Mouse (Mus musculus): ENCODE results near the gene Litaf. TPM values are rescaled to one million over a fixed set of nuclear protein-coding genes. Genes with fewer than 3 reads are reported as not detected.
A peak's percentile ranks its signal among the peaks of the same experiment; 100 is the strongest.

The Litaf gene
- polyA plus RNA-seq, 1 experiment from 2014 or later = 71.6 TPM

DNA sequence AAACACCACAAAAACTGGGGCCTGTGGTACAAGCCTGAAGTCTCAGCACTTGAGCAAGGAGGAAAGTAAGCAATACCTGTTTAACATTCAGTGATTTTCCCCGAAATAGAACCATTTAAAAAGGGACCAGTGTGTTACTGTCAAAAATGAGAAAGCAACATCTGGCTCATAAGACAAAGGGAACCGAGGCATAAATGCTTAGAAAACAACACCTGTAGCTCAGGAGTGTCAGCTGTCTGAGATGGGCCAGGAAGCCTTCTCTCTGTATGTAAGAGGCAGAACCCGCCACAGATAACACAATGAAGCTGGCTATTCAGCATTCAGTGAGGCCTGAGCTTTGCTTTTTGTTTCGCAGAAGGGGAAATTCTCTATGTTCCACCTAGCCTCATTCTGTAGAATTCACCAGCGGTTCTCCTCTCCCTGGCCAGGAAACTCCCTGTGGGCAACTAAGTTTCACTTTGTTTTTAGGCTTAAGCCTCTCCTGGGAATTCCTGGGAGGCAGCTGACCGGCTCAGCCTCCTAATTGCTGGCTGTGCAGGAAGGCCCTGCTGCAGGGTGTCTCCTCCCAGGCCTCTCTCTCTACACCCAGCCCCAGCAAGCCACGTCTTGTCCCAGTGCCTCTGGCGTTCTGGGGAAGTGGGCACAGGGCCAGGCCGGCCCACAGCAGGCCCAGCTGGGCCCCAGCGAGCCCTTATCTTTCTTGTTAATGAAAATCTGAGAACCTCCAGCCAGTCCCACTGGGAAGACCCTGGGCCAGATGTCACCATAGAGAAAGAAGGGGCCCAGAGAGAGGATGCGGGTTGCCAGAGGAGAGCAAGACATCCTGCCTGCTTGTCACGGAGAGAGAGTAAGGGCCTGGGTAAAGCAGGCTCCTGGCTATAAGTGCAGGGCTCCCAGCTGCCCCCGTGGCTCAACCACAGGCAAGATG, 2.9 kb downstream of the Litaf start:
- Histone ChIP-seq H3K9ac (ENCODE audit: low read depth, low read length) (peak overlapping the region; percentile 15; the same call in 1 of the 2 replicates), H3K9me3 (ENCODE audit: control insufficient read depth, low read length) (no peaks in the 10 kb centered on the region), H3K4me2 (replicated peaks; ENCODE audit: low read depth, low read length) (peak overlapping the region; percentile 11; the same call in 1 of the 2 replicates), H3K4me3 (ENCODE audit: low read depth, low read length) (no peak overlapping the region), H3K4me1 (replicated peaks; ENCODE audit: control insufficient read depth, insufficient read depth, low read length) (peaks cover 6% of the 10 kb centered on the region), H3K36me3 (ENCODE audit: control insufficient read depth, insufficient read depth, low read length) (no peaks in the 10 kb centered on the region), H3K27ac (ENCODE audit: low read depth, low read length) (peak overlapping the region; percentile 71), H3K27me3 (ENCODE audit: control insufficient read depth, insufficient read depth, low read length) (no peaks in the 10 kb centered on the region)
- DNase-seq (ENCODE audit: low spot score) = peak; percentile 62
- ATAC-seq (ENCODE audit: low FRiP score) = peak; percentile 21; the same call in 1 of the 2 replicates
- 26% methylated on average over 13 of the region's 13 CpGs for WGBS

DNA sequence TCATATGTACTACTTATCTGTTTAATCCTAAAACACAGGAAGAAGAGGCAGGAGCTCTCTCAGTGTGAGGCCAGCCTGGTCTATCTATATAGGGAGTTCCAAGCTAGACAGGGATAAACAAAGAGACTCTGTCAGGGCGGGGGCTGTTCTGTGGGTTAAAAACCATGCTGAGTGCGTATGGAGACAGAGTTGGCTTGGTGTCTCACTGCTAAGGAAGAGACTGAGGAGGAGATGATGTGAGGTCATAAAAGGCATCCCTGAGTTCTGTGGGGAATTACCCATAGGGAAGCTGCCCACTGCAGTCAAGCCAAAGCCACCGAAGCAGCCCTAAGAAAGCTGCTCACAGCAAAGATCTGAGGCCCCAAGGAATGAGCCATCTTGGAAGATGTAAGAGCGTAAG, 5.3 kb downstream of the Litaf start, which contains the start of gene Snn:
Snn (plus strand) TSS at position 301 of the 400 bp plus-strand sequence.
- Histone ChIP-seq H3K27ac (ENCODE audit: low read depth, low read length) (no peak within 1 kb of the TSS), H3K4me1 (replicated peaks; ENCODE audit: control insufficient read depth, insufficient read depth, low read length) (0 out of 2 replicates have a peak, but pooled peaks cover 4% of the 10 kb centered on the region), H3K36me3 (ENCODE audit: control insufficient read depth, insufficient read depth, low read length) (no peaks in the 10 kb centered on the region), H3K4me2 (replicated peaks; ENCODE audit: low read depth, low read length) (no peak within 1 kb of the TSS), H3K9ac (ENCODE audit: low read depth, low read length) (no peak within 1 kb of the TSS), H3K4me3 (ENCODE audit: low read depth, low read length) (no peak within 1 kb of the TSS), H3K9me3 (ENCODE audit: control insufficient read depth, low read length) (no peaks in the 10 kb centered on the region), H3K27me3 (ENCODE audit: control insufficient read depth, insufficient read depth, low read length) (no peaks in the 10 kb centered on the region)
- DNase-seq (ENCODE audit: low spot score) = no peak
- no peak for ATAC-seq (ENCODE audit: low FRiP score)
- WGBS = 88% methylated on average over 4 of the region's 4 CpGs

DNA sequence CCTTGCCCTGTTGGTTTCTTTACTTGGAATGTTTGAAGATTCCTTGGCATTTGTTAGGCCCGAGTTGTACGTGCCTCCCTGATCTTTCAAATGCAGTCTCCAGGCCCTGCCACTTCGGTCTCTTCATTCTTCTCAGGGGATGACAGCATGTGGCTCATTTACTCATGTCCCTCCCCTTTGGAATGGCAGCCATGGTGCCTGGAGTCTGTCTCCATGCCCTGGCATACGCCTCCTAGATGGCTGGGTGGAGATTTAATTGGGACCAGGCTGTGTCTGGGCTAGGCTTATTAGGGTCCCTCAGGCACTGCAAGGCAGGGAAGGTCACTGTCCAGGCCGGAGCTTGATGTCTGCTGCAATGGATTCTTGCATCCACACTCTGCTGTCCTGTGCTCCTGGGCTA, 10.0 kb downstream of the Litaf start:
- Histone ChIP-seq H3K27ac (ENCODE audit: low read depth, low read length) (no peak overlapping the region), H3K4me1 (replicated peaks; ENCODE audit: control insufficient read depth, insufficient read depth, low read length) (no peaks in the 10 kb centered on the region), H3K36me3 (ENCODE audit: control insufficient read depth, insufficient read depth, low read length) (no peaks in the 10 kb centered on the region), H3K4me3 (ENCODE audit: low read depth, low read length) (no peak overlapping the region), H3K27me3 (ENCODE audit: control insufficient read depth, insufficient read depth, low read length) (no peaks in the 10 kb centered on the region), H3K4me2 (replicated peaks; ENCODE audit: low read depth, low read length) (no peak overlapping the region), H3K9ac (ENCODE audit: low read depth, low read length) (no peak overlapping the region), H3K9me3 (ENCODE audit: control insufficient read depth, low read length) (no peaks in the 10 kb centered on the region)
- DNase-seq (ENCODE audit: low spot score) (no peak), ATAC-seq (ENCODE audit: low FRiP score) (no peak)
- 82% methylated on average over 5 of the region's 5 CpGs for WGBS

DNA sequence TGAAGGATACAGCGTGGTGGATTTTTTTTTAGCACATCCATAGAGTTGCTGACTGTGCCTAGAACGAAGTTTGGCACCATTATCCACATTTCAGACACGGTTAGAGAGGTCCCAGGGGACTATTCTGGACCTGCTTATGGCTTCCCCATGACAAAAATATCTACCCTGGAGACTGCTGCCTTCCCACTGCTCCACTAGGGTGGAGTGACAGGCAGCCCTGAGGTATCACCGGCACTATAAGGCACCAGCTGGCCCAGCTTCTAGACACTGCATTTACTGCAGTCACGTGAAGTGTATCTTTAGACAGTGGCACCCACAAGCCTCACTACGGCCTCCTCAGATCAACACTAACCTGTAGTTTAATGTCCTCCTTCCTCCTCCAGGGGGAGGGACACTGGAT, 11.1 kb downstream of the Litaf start:
- WGBS = 86% methylated on average over 6 of the region's 6 CpGs
- H3K9ac ChIP-seq (ENCODE audit: low read depth, low read length) = no peak overlapping the region
- no peak for DNase-seq (ENCODE audit: low spot score)
- H3K9me3 ChIP-seq (ENCODE audit: control insufficient read depth, low read length) = no peaks in the 10 kb centered on the region
- no peaks in the 10 kb centered on the region for H3K27me3 ChIP-seq (ENCODE audit: control insufficient read depth, insufficient read depth, low read length)
- H3K27ac ChIP-seq (ENCODE audit: low read depth, low read length) = no peak overlapping the region
- ATAC-seq (ENCODE audit: low FRiP score) = no peak
- H3K4me3 ChIP-seq (ENCODE audit: low read depth, low read length) = no peak overlapping the region
- no peak overlapping the region for H3K4me2 ChIP-seq (replicated peaks; ENCODE audit: low read depth, low read length)
- H3K4me1 ChIP-seq (replicated peaks; ENCODE audit: control insufficient read depth, insufficient read depth, low read length) = no peaks in the 10 kb centered on the region
- H3K36me3 ChIP-seq (ENCODE audit: control insufficient read depth, insufficient read depth, low read length) = no peaks in the 10 kb centered on the region

DNA sequence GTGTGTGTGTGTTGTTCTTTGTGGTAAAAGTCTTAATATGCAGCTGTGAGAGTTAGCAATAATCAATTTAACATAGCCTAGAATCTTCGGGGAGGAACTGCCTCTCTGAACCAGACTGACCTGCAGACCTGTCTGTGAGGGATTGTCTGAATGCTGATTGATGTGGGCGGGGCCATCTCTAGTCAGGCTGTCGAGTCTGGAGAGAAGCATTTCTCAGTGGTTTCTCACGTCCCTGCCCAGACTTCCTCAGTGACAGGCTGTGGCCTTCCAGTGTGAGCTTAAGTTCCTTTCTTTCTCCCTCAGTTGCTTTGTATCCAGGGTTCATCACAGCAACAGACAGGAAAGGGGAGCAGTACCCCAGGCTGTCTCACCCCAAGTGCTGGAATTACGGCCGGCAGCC, 11.5 kb downstream of the Litaf start:
- DNase-seq (ENCODE audit: low spot score) (no peak), ATAC-seq (ENCODE audit: low FRiP score) (no peak)
- Histone ChIP-seq H3K9me3 (ENCODE audit: control insufficient read depth, low read length) (no peaks in the 10 kb centered on the region), H3K27ac (ENCODE audit: low read depth, low read length) (no peak overlapping the region), H3K4me1 (replicated peaks; ENCODE audit: control insufficient read depth, insufficient read depth, low read length) (no peaks in the 10 kb centered on the region), H3K4me2 (replicated peaks; ENCODE audit: low read depth, low read length) (no peak overlapping the region), H3K9ac (ENCODE audit: low read depth, low read length) (no peak overlapping the region), H3K4me3 (ENCODE audit: low read depth, low read length) (no peak overlapping the region), H3K27me3 (ENCODE audit: control insufficient read depth, insufficient read depth, low read length) (no peaks in the 10 kb centered on the region), H3K36me3 (ENCODE audit: control insufficient read depth, insufficient read depth, low read length) (no peaks in the 10 kb centered on the region)
- 71% methylated on average over 6 of the region's 6 CpGs for WGBS

DNA sequence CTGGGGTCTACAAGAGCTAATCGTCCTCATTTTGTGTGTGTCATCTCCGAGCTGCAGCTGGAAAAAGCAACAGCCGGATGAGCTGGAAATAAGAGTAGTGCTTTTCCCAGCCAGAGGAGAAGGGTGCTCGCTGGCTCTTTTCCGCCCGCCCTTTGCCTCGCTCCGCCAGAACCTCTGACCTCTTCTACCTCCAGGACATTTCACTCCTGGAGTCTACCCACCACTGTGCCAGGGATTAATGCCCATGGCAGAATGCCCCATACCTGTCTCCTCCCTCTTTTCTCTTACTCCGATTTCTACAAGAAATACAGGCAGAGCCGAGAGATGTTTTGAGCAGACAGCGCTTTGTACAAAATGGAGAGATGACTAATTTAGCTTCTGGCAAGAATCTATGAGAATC, 14.8 kb downstream of the Litaf start:
- Histone ChIP-seq H3K27me3 (ENCODE audit: control insufficient read depth, insufficient read depth, low read length) (no peaks in the 10 kb centered on the region), H3K36me3 (ENCODE audit: control insufficient read depth, insufficient read depth, low read length) (no peaks in the 10 kb centered on the region), H3K4me1 (replicated peaks; ENCODE audit: control insufficient read depth, insufficient read depth, low read length) (no peaks in the 10 kb centered on the region), H3K4me3 (ENCODE audit: low read depth, low read length) (no peak overlapping the region), H3K9me3 (ENCODE audit: control insufficient read depth, low read length) (no peaks in the 10 kb centered on the region), H3K27ac (ENCODE audit: low read depth, low read length) (no peak overlapping the region), H3K4me2 (replicated peaks; ENCODE audit: low read depth, low read length) (no peak overlapping the region), H3K9ac (ENCODE audit: low read depth, low read length) (no peak overlapping the region)
- 94% methylated on average over 11 of the region's 11 CpGs for WGBS
- ATAC-seq (ENCODE audit: low FRiP score) (no peak), DNase-seq (ENCODE audit: low spot score) (no peak)

DNA sequence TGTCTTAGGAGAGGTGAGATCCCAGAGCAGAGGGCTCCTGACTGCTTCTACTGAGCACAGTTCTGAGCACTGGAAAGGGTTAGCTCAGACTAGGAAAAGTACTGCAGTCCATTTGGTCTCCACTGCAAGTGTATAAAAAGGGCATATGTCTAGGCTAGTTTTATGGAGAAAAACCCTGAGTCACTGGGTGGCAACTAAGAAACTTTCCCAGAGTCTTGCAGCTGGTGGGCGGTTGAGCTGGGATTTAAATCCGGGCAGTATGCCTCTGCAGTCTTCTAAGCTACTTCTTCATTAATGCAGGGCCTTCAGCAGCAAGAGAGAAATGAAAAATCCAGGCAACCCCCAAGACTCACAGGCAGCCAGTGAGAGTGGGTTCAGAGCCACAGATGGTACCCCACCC, 15.7 kb downstream of the Litaf start:
- ATAC-seq (ENCODE audit: low FRiP score) = no peak

DNA sequence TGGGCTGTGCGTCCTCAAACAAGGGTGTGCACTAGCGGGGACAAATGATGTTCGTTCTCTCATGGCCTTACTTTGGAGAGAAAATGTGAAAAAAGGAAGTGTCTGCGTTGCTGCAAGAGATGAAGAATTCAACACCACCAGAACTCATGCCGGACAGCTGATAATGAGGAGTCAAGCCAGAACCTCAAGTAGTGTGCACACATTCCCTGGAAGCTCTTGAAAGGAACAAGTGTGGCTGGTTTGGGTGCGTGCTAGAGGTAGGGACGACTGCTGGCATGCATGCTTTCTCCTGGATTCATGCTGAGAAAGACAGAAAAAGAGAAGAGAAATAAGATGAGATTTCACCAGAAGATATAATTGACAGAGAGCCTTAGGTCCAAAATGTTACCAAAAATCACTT, 18.8 kb downstream of the Litaf start:
- no peaks in the 10 kb centered on the region for H3K36me3 ChIP-seq (ENCODE audit: control insufficient read depth, insufficient read depth, low read length)
- DNase-seq (ENCODE audit: low spot score) (no peak), ATAC-seq (ENCODE audit: low FRiP score) (no peak)
- H3K27me3 ChIP-seq (ENCODE audit: control insufficient read depth, insufficient read depth, low read length) = no peaks in the 10 kb centered on the region
- no peak overlapping the region for H3K27ac ChIP-seq (ENCODE audit: low read depth, low read length)
- WGBS = 84% methylated on average over 7 of the region's 7 CpGs
- no peaks in the 10 kb centered on the region for H3K9me3 ChIP-seq (ENCODE audit: control insufficient read depth, low read length)
- H3K9ac ChIP-seq (ENCODE audit: low read depth, low read length) = no peak overlapping the region
- no peak overlapping the region for H3K4me3 ChIP-seq (ENCODE audit: low read depth, low read length)
- no peak overlapping the region for H3K4me2 ChIP-seq (replicated peaks; ENCODE audit: low read depth, low read length)
- H3K4me1 ChIP-seq (replicated peaks; ENCODE audit: control insufficient read depth, insufficient read depth, low read length) = no peaks in the 10 kb centered on the region

More for the DNA sequence above, 15.7 kb downstream of the Litaf start:
- Histone ChIP-seq H3K27ac (ENCODE audit: low read depth, low read length) (no peak overlapping the region), H3K9ac (ENCODE audit: low read depth, low read length) (no peak overlapping the region), H3K36me3 (ENCODE audit: control insufficient read depth, insufficient read depth, low read length) (no peaks in the 10 kb centered on the region), H3K4me2 (replicated peaks; ENCODE audit: low read depth, low read length) (no peak overlapping the region), H3K4me3 (ENCODE audit: low read depth, low read length) (no peak overlapping the region), H3K27me3 (ENCODE audit: control insufficient read depth, insufficient read depth, low read length) (no peaks in the 10 kb centered on the region), H3K4me1 (replicated peaks; ENCODE audit: control insufficient read depth, insufficient read depth, low read length) (no peaks in the 10 kb centered on the region), H3K9me3 (ENCODE audit: control insufficient read depth, low read length) (no peaks in the 10 kb centered on the region)
- 86% methylated on average over 2 of the region's 2 CpGs for WGBS
- no peak for DNase-seq (ENCODE audit: low spot score)

DNA sequence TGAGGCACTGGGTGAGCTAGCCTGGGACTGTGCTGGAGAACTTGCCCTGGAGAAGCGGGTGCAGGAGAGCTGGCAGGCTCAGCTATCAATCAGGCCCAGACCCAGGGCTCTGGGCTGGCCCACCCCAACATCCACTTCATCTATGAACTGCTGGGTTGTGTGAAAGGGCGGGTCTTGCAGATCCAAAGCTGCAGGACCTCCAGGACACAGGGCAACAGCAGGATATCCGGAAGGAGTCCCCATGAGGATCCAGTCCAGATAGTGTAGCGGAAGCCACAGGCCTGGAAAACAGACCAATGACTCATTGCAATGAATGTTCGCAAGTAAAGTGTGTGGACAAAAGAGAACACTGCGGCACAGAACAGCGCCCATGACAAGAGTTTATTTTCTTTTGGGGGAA, 19.5 kb downstream of the Litaf start:
- ATAC-seq (ENCODE audit: low FRiP score) = no peak
- H3K27me3 ChIP-seq (ENCODE audit: control insufficient read depth, insufficient read depth, low read length) = no peaks in the 10 kb centered on the region
- WGBS = 82% methylated on average over 7 of the region's 7 CpGs

More for the DNA sequence above, 19.5 kb downstream of the Litaf start:
- no peaks in the 10 kb centered on the region for H3K9me3 ChIP-seq (ENCODE audit: control insufficient read depth, low read length)
- H3K4me3 ChIP-seq (ENCODE audit: low read depth, low read length) = no peak overlapping the region
- no peaks in the 10 kb centered on the region for H3K36me3 ChIP-seq (ENCODE audit: control insufficient read depth, insufficient read depth, low read length)
- H3K4me1 ChIP-seq (replicated peaks; ENCODE audit: control insufficient read depth, insufficient read depth, low read length) = no peaks in the 10 kb centered on the region
- no peak overlapping the region for H3K4me2 ChIP-seq (replicated peaks; ENCODE audit: low read depth, low read length)
- DNase-seq (ENCODE audit: low spot score) = no peak
- H3K9ac ChIP-seq (ENCODE audit: low read depth, low read length) = no peak overlapping the region
- H3K27ac ChIP-seq (ENCODE audit: low read depth, low read length) = no peak overlapping the region
